Mouse (Mus musculus) forebrain, embryonic 16.5 days (tissue): ENCODE data around the gene Rab3ip. TPM values are rescaled to one million over a fixed set of nuclear protein-coding genes. Genes with fewer than 3 reads are reported as not detected.
A peak's percentile ranks its signal among the peaks of the same experiment; 100 is the strongest.

Source experiments
- ATAC-seq: fragments of 200-750 bp; cut with Nextera tagmentation; 2 replicates; pipeline ENCODE4 v1.8.0; 2017; ENCODE audit warnings: mild to moderate bottlenecking, moderate library complexity
- H3K27ac ChIP-seq: fragments of 300-500 bp; sonication (generic); 2 replicates; pipeline ENCODE4 v1.5.1; 2014; ENCODE audit warnings: low read length, control low read depth
- H3K27me3 ChIP-seq: fragments of 300-500 bp; sonication (generic); replicated peaks from 2 replicates; pipeline ENCODE4 v1.6.1; 2014; ENCODE audit warnings: low read length; ENCODE audit not compliant: control insufficient read depth, insufficient read depth
- H3K36me3 ChIP-seq: fragments of 300-500 bp; sonication (generic); 2 replicates; pipeline ENCODE4 v1.6.1; 2014; ENCODE audit not compliant: control insufficient read depth, insufficient read depth
- H3K4me1 ChIP-seq: fragments of 300-500 bp; sonication (generic); replicated peaks from 2 replicates; pipeline ENCODE4 v1.6.1; 2014; ENCODE audit warnings: low read length; ENCODE audit not compliant: control insufficient read depth, insufficient read depth
- H3K4me2 ChIP-seq: fragments of 300-500 bp; sonication (generic); 2 replicates; pipeline ENCODE4 v1.6.1; 2014; ENCODE audit warnings: mild to moderate bottlenecking, low read length, control low read depth
- H3K4me3 ChIP-seq: fragments of 300-500 bp; sonication (generic); replicated peaks from 2 replicates; pipeline ENCODE4 v1.5.1; 2014; ENCODE audit warnings: mild to moderate bottlenecking, low read length, control low read depth
- H3K9ac ChIP-seq: fragments of 300-500 bp; sonication (generic); replicated peaks from 2 replicates; pipeline ENCODE4 v1.6.1; 2014; ENCODE audit warnings: low read depth, low read length, control low read depth
- H3K9me3 ChIP-seq: fragments of 300-500 bp; sonication (generic); 2 replicates; pipeline ENCODE4 v1.6.1; 2016; ENCODE audit warnings: low read length; ENCODE audit not compliant: control insufficient read depth
- WGBS: fragments of 180-500 bp; shearing (Covaris S2); extraction: QIAGEN DNeasy Blood & Tissue Kit; methylation state at CpG from one replicate; pipeline ENCODE4 v1.1.7; 2014; 5-methylcytosine and 5-hydroxymethylcytosine counted together
- polyA plus RNA-seq: library from polyadenylated mRNA; unstranded; fragments of >200 nt; fragmentation: Nextera tagmentation; extraction: Ambion mirVana; gene quantifications from 2 replicates; pipeline ENCODE4 v1.2.1, GENCODE M21; 2015

Gene Rab3ip
- polyA plus RNA-seq, 1 experiment from 2014 or later, result 48.2 TPM

- WGBS, result 80% methylated on average over 9 of the region's 9 CpGs
- H3K36me3 ChIP-seq, result no peaks in the 10 kb centered on the region
- no peak for ATAC-seq
- no peaks in the 10 kb centered on the region for H3K9me3 ChIP-seq
- no peak overlapping the region; the same call in 1 of the 2 replicates for H3K4me3 ChIP-seq
- no peaks in the 10 kb centered on the region for H3K27me3 ChIP-seq
- peaks cover 14% of the 10 kb centered on the region for H3K4me1 ChIP-seq
- H3K27ac ChIP-seq, result no peak overlapping the region
- no peak overlapping the region for H3K9ac ChIP-seq
- peak overlapping the region; percentile 69 for H3K4me2 ChIP-seq
Measured at GRCm38 (mm10) chr10:116948414-116948813, 2.2 kb downstream of the Rab3ip start.

GRCm38 (mm10) chr10:116944940-116945339 lies 5.6 kb downstream of the Rab3ip start:
- no peak for ATAC-seq
- WGBS, result 88% methylated on average over 10 of the region's 10 CpGs

GRCm38 (mm10) chr10:116944144-116944543 lies 6.4 kb downstream of the Rab3ip start:
- no peak overlapping the region for H3K4me3 ChIP-seq
- ATAC-seq, result no peak
- no peaks in the 10 kb centered on the region for H3K27me3 ChIP-seq
- no peak overlapping the region for H3K4me2 ChIP-seq
- WGBS, result 88% methylated on average over 3 of the region's 3 CpGs
- H3K9ac ChIP-seq, result no peak overlapping the region
- H3K4me1 ChIP-seq, result peaks cover 9% of the 10 kb centered on the region
- peaks cover 4% of the 10 kb centered on the region; the same call in 1 of the 2 replicates for H3K36me3 ChIP-seq
- no peak overlapping the region for H3K27ac ChIP-seq
- peaks cover 4% of the 10 kb centered on the region for H3K9me3 ChIP-seq

More at GRCm38 (mm10) chr10:116944940-116945339, 5.6 kb downstream of the Rab3ip start:
- Histone ChIP-seq H3K27me3 (no peaks in the 10 kb centered on the region), H3K36me3 (peaks cover 4% of the 10 kb centered on the region; the same call in 1 of the 2 replicates), H3K9me3 (peaks cover 4% of the 10 kb centered on the region), H3K27ac (no peak overlapping the region), H3K4me3 (no peak overlapping the region), H3K9ac (no peak overlapping the region), H3K4me2 (no peak overlapping the region), H3K4me1 (peaks cover 10% of the 10 kb centered on the region)

GRCm38 (mm10) chr10:116943025-116943424 lies 7.5 kb downstream of the Rab3ip start:
- Histone ChIP-seq H3K9ac (no peak overlapping the region), H3K4me1 (no peaks in the 10 kb centered on the region), H3K36me3 (peaks cover 11% of the 10 kb centered on the region), H3K9me3 (peaks cover 8% of the 10 kb centered on the region), H3K27ac (no peak overlapping the region), H3K4me2 (no peak overlapping the region), H3K27me3 (no peaks in the 10 kb centered on the region), H3K4me3 (no peak overlapping the region)
- ATAC-seq, result no peak
- WGBS, result 94% methylated on average over 6 of the region's 6 CpGs

GRCm38 (mm10) chr10:116935028-116935427 lies 15.5 kb downstream of the Rab3ip start:
- H3K4me1 ChIP-seq, result no peaks in the 10 kb centered on the region
- ATAC-seq, result no peak
- H3K27ac ChIP-seq, result no peak overlapping the region
- no peak overlapping the region for H3K9ac ChIP-seq
- 66% methylated on average over 12 of the region's 12 CpGs for WGBS
- no peak overlapping the region for H3K4me3 ChIP-seq
- H3K27me3 ChIP-seq, result no peaks in the 10 kb centered on the region
- no peak overlapping the region for H3K4me2 ChIP-seq
- peaks cover 4% of the 10 kb centered on the region; the same call in 1 of the 2 replicates for H3K9me3 ChIP-seq
- peaks cover 10% of the 10 kb centered on the region for H3K36me3 ChIP-seq

- H3K4me1 ChIP-seq, result no peaks in the 10 kb centered on the region
- WGBS, result 93% methylated on average over 7 of the region's 7 CpGs
- no peak overlapping the region for H3K4me2 ChIP-seq
- no peak overlapping the region for H3K9ac ChIP-seq
- no peak overlapping the region for H3K4me3 ChIP-seq
- ATAC-seq, result no peak
- no peaks in the 10 kb centered on the region for H3K27me3 ChIP-seq
- H3K27ac ChIP-seq, result no peak overlapping the region
- peaks cover 10% of the 10 kb centered on the region for H3K36me3 ChIP-seq
- H3K9me3 ChIP-seq, result peaks cover 4% of the 10 kb centered on the region; the same call in 1 of the 2 replicates
Measured at GRCm38 (mm10) chr10:116933794-116934193, 16.8 kb downstream of the Rab3ip start.

GRCm38 (mm10) chr10:116932418-116932817 lies 18.2 kb downstream of the Rab3ip start:
- Histone ChIP-seq H3K27ac (no peak overlapping the region), H3K9me3 (no peaks in the 10 kb centered on the region), H3K4me2 (no peak overlapping the region), H3K4me3 (no peak overlapping the region), H3K27me3 (no peaks in the 10 kb centered on the region), H3K36me3 (no peaks in the 10 kb centered on the region; the same call in 1 of the 2 replicates), H3K9ac (no peak overlapping the region), H3K4me1 (no peaks in the 10 kb centered on the region)
- no peak for ATAC-seq
- 85% methylated on average over 13 of the region's 13 CpGs for WGBS

- no peak overlapping the region for H3K9ac ChIP-seq
- H3K4me2 ChIP-seq, result no peak overlapping the region
- ATAC-seq, result no peak
- 91% methylated on average over 15 of the region's 15 CpGs for WGBS
- no peaks in the 10 kb centered on the region for H3K4me1 ChIP-seq
- H3K27ac ChIP-seq, result no peak overlapping the region
- H3K27me3 ChIP-seq, result no peaks in the 10 kb centered on the region
- H3K9me3 ChIP-seq, result no peaks in the 10 kb centered on the region
- no peak overlapping the region for H3K4me3 ChIP-seq
- 0 out of 2 replicates have a peak, but pooled peaks cover under 1% of the 10 kb centered on the region for H3K36me3 ChIP-seq
Measured at GRCm38 (mm10) chr10:116931497-116932179, 18.9 kb downstream of the Rab3ip start.

- WGBS, result 86% methylated on average over 6 of the region's 7 CpGs
- Histone ChIP-seq H3K27me3 (no peaks in the 10 kb centered on the region), H3K4me2 (no peak overlapping the region), H3K27ac (no peak overlapping the region), H3K36me3 (0 out of 2 replicates have a peak, but pooled peaks cover 3% of the 10 kb centered on the region), H3K4me3 (no peak overlapping the region), H3K4me1 (no peaks in the 10 kb centered on the region), H3K9ac (no peak overlapping the region), H3K9me3 (no peaks in the 10 kb centered on the region)
- no peak for ATAC-seq
Measured at GRCm38 (mm10) chr10:116930936-116931335, 19.6 kb downstream of the Rab3ip start.
